ENCODE assay signal across 10 mouse cellular contexts in the genomic region with DNA sequence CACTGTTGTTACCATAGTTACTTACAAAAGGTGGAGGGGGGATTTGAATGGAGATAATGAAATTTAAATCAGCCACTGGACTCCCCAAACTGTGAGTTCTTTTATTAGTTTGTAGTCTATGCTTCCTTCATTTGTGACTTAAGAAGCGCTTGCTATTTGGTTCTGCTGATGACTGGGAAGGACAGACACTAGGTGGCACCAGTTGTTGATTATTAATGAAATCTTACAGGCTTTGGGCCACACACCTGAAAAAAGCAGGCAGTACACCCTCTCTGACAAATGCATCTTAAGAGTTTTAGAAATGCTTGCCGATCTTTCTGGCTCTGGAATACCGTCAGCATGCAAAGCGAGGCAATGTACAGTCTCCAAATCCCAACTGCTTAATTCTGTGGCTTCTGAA.
A peak's percentile ranks its signal among the peaks of the same experiment; 100 is the strongest.
DNase-seq lines count a peak whose midpoint lies in the region; ATAC-seq and TF ChIP-seq lines count a peak whose summit lies in the region.
"Had no signal": no experiment of that assay in that cellular context is flagged by ENCODE, and none has a peak within 500 bp of the region (broad histone marks: within the 10 kb centered on the region; RNA-seq: fewer than 3 reads in every experiment).

No protein-coding gene starts in this region.

- 44% methylated on average over 4 of the region's 4 CpGs for WGBS in hindbrain, embryonic 14.5 days
- WGBS in hindbrain, embryonic 12.5 days, result 52% methylated on average over 4 of the region's 4 CpGs
- WGBS in hindbrain, postnatal 0 days, result 41% methylated on average over 4 of the region's 4 CpGs
- WGBS in stomach, postnatal 0 days, result 44% methylated on average over 4 of the region's 4 CpGs

- ATAC-seq in hindbrain, embryonic 14.5 days (ENCODE audit: low FRiP score), result no peak
- ATAC-seq in hindbrain, embryonic 12.5 days (ENCODE audit: low FRiP score), result no peak
- ATAC-seq in hindbrain, postnatal 0 days, result no peak
- ATAC-seq in stomach, postnatal 0 days (ENCODE audit: low FRiP score, low TSS enrichment), result no peak

- H3K4me1 ChIP-seq in hindbrain, embryonic 14.5 days (replicated peaks; ENCODE audit: control insufficient read depth, insufficient read depth, low read length), result no peaks in the 10 kb centered on the region
- H3K4me1 ChIP-seq in hindbrain, embryonic 12.5 days, result no peaks in the 10 kb centered on the region
- H3K4me1 ChIP-seq in hindbrain, postnatal 0 days (ENCODE audit: insufficient read depth, low read length), result no peaks in the 10 kb centered on the region
- no peaks in the 10 kb centered on the region for H3K4me1 ChIP-seq in stomach, postnatal 0 days (replicated peaks; ENCODE audit: control insufficient read depth, insufficient read depth)

- intact Hi-C loops in heart, postnatal 25 days (cut with DNase I), result no loop called here

- TF ChIP-seq EP300 in stomach, postnatal 0 days (optimal IDR thresholded peaks at IDR 0.05), result no peak

- DNase-seq in hindbrain, embryonic 14.5 days (ENCODE audit: low spot score), result peak; percentile 39
- peak; percentile 32 for DNase-seq in right cerebral cortex, adult 18-20 months
- no peak for DNase-seq in right cerebral cortex, postnatal 14 days
- DNase-seq in hindbrain, postnatal 0 days (ENCODE audit: low spot score), result peak; percentile 70
- DNase-seq in stomach, postnatal 0 days (ENCODE audit: low spot score), result no peak
- no peak for DNase-seq in thymus, postnatal 10 days (ENCODE audit: low spot score in 2 of 2)
- DNase-seq in heart, postnatal 25 days (ENCODE audit: low spot score), result no peak
- DNase-seq: thymus, adult 18-20 months had no signal

- H3K4me2 ChIP-seq in hindbrain, embryonic 14.5 days (replicated peaks), result 0 out of 2 replicates have a peak overlapping the region, but pooled peaks have one; percentile 19
- no peak overlapping the region for H3K4me2 ChIP-seq in hindbrain, embryonic 12.5 days (replicated peaks)
- 0 out of 2 replicates have a peak overlapping the region, but pooled peaks have one; percentile 30 for H3K4me2 ChIP-seq in hindbrain, postnatal 0 days (ENCODE audit: low read depth, low read length)
- no peak overlapping the region for H3K4me2 ChIP-seq in stomach, postnatal 0 days (replicated peaks; ENCODE audit: low read depth)

- H3K4me3 ChIP-seq in hindbrain, embryonic 14.5 days (replicated peaks; ENCODE audit: low read length), result no peak overlapping the region
- no peak overlapping the region for H3K4me3 ChIP-seq in hindbrain, embryonic 12.5 days
- H3K4me3 ChIP-seq in hindbrain, postnatal 0 days (ENCODE audit: low read length), result no peak overlapping the region
- H3K4me3 ChIP-seq in stomach, postnatal 0 days (ENCODE audit: low read depth, low read length), result no peak overlapping the region

- no peak overlapping the region for H3K9ac ChIP-seq in hindbrain, embryonic 14.5 days
- no peak overlapping the region for H3K9ac ChIP-seq in hindbrain, embryonic 12.5 days
- H3K9ac ChIP-seq in hindbrain, postnatal 0 days (replicated peaks; ENCODE audit: low read length), result no peak overlapping the region
- no peak overlapping the region for H3K9ac ChIP-seq in stomach, postnatal 0 days (ENCODE audit: low read length)

- no peaks in the 10 kb centered on the region for H3K9me3 ChIP-seq in hindbrain, embryonic 14.5 days (ENCODE audit: control insufficient read depth, low read length)
- no peaks in the 10 kb centered on the region for H3K9me3 ChIP-seq in hindbrain, embryonic 12.5 days (replicated peaks)
- H3K9me3 ChIP-seq in hindbrain, postnatal 0 days (ENCODE audit: low read length), result no peaks in the 10 kb centered on the region
- no peaks in the 10 kb centered on the region for H3K9me3 ChIP-seq in stomach, postnatal 0 days (ENCODE audit: control insufficient read depth, low read length)

- no peaks in the 10 kb centered on the region for H3K36me3 ChIP-seq in hindbrain, embryonic 14.5 days (replicated peaks; ENCODE audit: control insufficient read depth, insufficient read depth)
- no peaks in the 10 kb centered on the region for H3K36me3 ChIP-seq in hindbrain, embryonic 12.5 days
- no peaks in the 10 kb centered on the region for H3K36me3 ChIP-seq in hindbrain, postnatal 0 days (ENCODE audit: insufficient read depth, low read length)
- H3K36me3 ChIP-seq in stomach, postnatal 0 days (ENCODE audit: control insufficient read depth, insufficient read depth, low read length), result no peaks in the 10 kb centered on the region

- TF ChIP-seq CTCF in hindbrain, postnatal 0 days (IDR thresholded peaks at IDR 0.05; ENCODE audit: low read depth), result peak; percentile 48
- TF ChIP-seq CTCF in stomach, postnatal 0 days (IDR thresholded peaks at IDR 0.05; ENCODE audit: low read depth), result peak; percentile 52

- no peak overlapping the region for H3K27ac ChIP-seq in hindbrain, embryonic 14.5 days
- no peak overlapping the region for H3K27ac ChIP-seq in hindbrain, embryonic 12.5 days
- H3K27ac ChIP-seq in hindbrain, postnatal 0 days, result no peak overlapping the region
- H3K27ac ChIP-seq in stomach, postnatal 0 days (replicated peaks), result no peak overlapping the region
- H3K27ac ChIP-seq: macrophage had no signal

- no peaks in the 10 kb centered on the region for H3K27me3 ChIP-seq in hindbrain, embryonic 14.5 days (ENCODE audit: control insufficient read depth, insufficient read depth, low read length)
- no peaks in the 10 kb centered on the region for H3K27me3 ChIP-seq in hindbrain, embryonic 12.5 days
- H3K27me3 ChIP-seq in hindbrain, postnatal 0 days (ENCODE audit: insufficient read depth, low read length), result no peaks in the 10 kb centered on the region
- no peaks in the 10 kb centered on the region for H3K27me3 ChIP-seq in stomach, postnatal 0 days (ENCODE audit: control insufficient read depth, insufficient read depth, low read length)

Comparison
In these comparisons a context has a peak if more than half of its experiments do, and no peak if none do; other contexts are left out.
1. DNase-seq: peak in hindbrain, embryonic 14.5 days (single experiment), right cerebral cortex, adult 18-20 months (single experiment) and hindbrain, postnatal 0 days (single experiment); none in right cerebral cortex, postnatal 14 days (single experiment), stomach, postnatal 0 days (single experiment), thymus, postnatal 10 days (0 of 2) and heart, postnatal 25 days (single experiment).
2. H3K4me2 ChIP-seq: peak in hindbrain, embryonic 14.5 days (single experiment) and hindbrain, postnatal 0 days (single experiment); none in hindbrain, embryonic 12.5 days (single experiment) and stomach, postnatal 0 days (single experiment).